Mouse (Mus musculus) heart, adult 2 months (tissue): ENCODE data around the gene Cnnm1.

Experiments
- CTCF ChIP-seq: fragments of 200-600 bp; IDR thresholded peaks from 2 replicates; pipeline ENCODE4 v1.8.1; 2022; ENCODE audit warnings: antibody characterized with exemption, mild to moderate bottlenecking, moderate library complexity
- POLR2A ChIP-seq: fragments of 200-500 bp; IDR thresholded peaks from 2 replicates; pipeline ENCODE4 v1.6.1; 2011; ENCODE audit warnings: mild to moderate bottlenecking, low read depth, low read length, control low read depth; ENCODE audit not compliant: insufficient read depth

- TF ChIP-seq POLR2A = no peak
- TF ChIP-seq CTCF = no peak
These were observed 24.7 kb upstream of the Cnnm1 start for GRCm38 (mm10) chr19:43415565-43415964.
